Mouse (Mus musculus) forebrain, embryonic 11.5 days (tissue): ENCODE results near the gene Ahcyl1. TPM values are rescaled to one million over a fixed set of nuclear protein-coding genes. Genes with fewer than 3 reads are reported as not detected.

ENCODE experiments used
- ATAC-seq: fragments of 200-750 bp; cut with Nextera tagmentation; replicated peaks from 2 replicates; pipeline ENCODE4 v1.8.0; 2017; ENCODE audit warnings: moderate TSS enrichment; ENCODE audit not compliant: low FRiP score
- DNase-seq: peaks from one replicate; pipeline ENCODE4 v3.0.0-alpha.2; 2017; ENCODE audit warnings: low spot score
- H3K27ac ChIP-seq: fragments of 300-500 bp; sonication (generic); 2 replicates; pipeline ENCODE4 v1.5.1; 2014; ENCODE audit warnings: low read depth, low read length
- H3K27me3 ChIP-seq: fragments of 300-500 bp; sonication (generic); 2 replicates; pipeline ENCODE4 v1.6.1; 2014; ENCODE audit warnings: mild to moderate bottlenecking, low read length, mixed read lengths; ENCODE audit not compliant: control insufficient read depth, insufficient read depth
- H3K36me3 ChIP-seq: fragments of 300-500 bp; sonication (generic); 2 replicates; pipeline ENCODE4 v1.6.1; 2014; ENCODE audit warnings: mild to moderate bottlenecking, low read length, moderate library complexity, mixed read lengths; ENCODE audit not compliant: control insufficient read depth, insufficient read depth
- H3K4me1 ChIP-seq: fragments of 300-500 bp; sonication (generic); replicated peaks from 2 replicates; pipeline ENCODE4 v1.6.1; 2014; ENCODE audit warnings: low read length, mixed read lengths; ENCODE audit not compliant: control insufficient read depth, insufficient read depth
- H3K4me2 ChIP-seq: fragments of 300-500 bp; sonication (generic); 2 replicates; pipeline ENCODE4 v1.6.1; 2014; ENCODE audit warnings: low read depth, mild to moderate bottlenecking, low read length, moderate library complexity, mixed read lengths; ENCODE audit not compliant: severe bottlenecking
- H3K4me3 ChIP-seq: fragments of 300-500 bp; sonication (generic); 2 replicates; pipeline ENCODE4 v1.5.1; 2014; ENCODE audit warnings: low read depth, low read length
- H3K9ac ChIP-seq: fragments of 300-500 bp; sonication (generic); 2 replicates; pipeline ENCODE4 v1.6.1; 2014; ENCODE audit warnings: low read length
- H3K9me3 ChIP-seq: fragments of 300-500 bp; sonication (generic); 2 replicates; pipeline ENCODE4 v1.6.1; 2016; ENCODE audit warnings: low read length, mixed read lengths; ENCODE audit not compliant: control insufficient read depth
- WGBS: fragments of 180-500 bp; shearing (Covaris S2); extraction: QIAGEN DNeasy Blood & Tissue Kit; methylation state at CpG from one replicate; pipeline ENCODE4 v1.1.7; 2014; 5-methylcytosine and 5-hydroxymethylcytosine counted together
- polyA plus RNA-seq: library from polyadenylated mRNA; unstranded; fragments of >200 nt; fragmentation: Nextera tagmentation; extraction: Ambion mirVana; gene quantifications from 2 replicates; pipeline ENCODE4 v1.2.1, GENCODE M21; 2014

The Ahcyl1 gene
- polyA plus RNA-seq, 1 experiment from 2014 or later, result 122 TPM

DNA sequence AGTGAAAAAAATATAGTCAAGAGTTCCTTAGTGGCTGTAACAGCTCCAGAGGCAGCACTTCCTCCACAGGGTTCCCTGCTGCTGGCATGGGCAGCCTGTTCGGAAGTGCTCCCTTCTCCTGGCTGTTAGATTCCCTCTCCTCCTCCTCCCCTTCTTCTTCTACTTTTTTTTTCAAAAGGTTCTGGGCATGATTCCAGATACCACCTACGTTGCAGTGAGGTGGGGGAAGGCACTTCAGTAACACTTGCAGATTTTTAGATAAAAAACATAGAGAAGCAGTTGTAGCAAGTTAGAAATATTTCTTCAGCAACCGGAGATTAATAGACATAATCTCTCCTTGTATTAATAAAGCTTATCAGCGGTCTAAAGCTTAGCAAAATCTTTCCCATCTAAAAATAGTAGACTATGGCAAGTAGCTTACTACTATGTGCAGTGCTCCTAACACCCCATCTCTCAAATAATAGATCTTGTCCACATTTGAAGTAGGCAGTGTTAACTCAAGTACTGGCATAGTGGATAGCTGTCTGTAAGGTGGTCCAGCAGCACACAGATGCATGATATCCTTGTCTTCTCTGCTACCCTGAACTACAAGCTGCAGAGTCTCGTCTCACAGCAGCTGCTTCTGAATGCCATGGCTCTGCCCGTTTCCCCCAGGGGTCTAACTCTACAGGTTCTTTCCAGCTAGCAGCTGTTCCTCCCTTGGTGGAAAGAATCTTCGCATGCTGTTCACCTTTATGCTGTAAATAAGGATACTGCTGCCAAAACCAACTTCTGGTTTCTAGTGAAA is 15.4 kb downstream of the Ahcyl1 start:
- Histone ChIP-seq H3K9ac (no peak overlapping the region), H3K4me2 (no peak overlapping the region), H3K9me3 (no peaks in the 10 kb centered on the region), H3K36me3 (no peaks in the 10 kb centered on the region), H3K27me3 (no peaks in the 10 kb centered on the region), H3K27ac (no peak overlapping the region), H3K4me3 (no peak overlapping the region), H3K4me1 (no peaks in the 10 kb centered on the region)
- ATAC-seq (no peak), DNase-seq (no peak)
- 50% methylated on average over 7 of the region's 7 CpGs for WGBS

DNA sequence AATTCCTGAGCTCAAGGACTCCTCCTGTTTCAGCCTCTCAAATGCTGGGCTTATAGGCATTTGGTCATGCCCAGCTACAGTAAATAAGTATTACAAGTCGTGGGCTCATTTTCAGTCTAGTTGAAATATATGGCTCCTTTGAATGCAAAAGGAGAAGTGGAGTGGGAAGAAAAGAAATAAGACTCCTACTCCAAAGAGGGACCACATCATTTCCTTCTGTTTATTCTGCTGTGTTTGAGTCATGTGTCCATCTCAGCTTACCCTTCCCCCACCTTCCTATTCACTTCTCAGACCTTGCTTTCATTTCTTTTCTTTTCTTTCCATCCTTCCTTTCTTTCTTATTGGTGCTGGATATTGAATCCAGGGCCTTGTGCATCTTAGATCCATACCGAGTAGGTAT is 24.9 kb downstream of the Ahcyl1 start:
- H3K27ac ChIP-seq, result no peak overlapping the region
- H3K4me2 ChIP-seq, result no peak overlapping the region
- WGBS, result 93% methylated on average over 2 of the region's 2 CpGs
- H3K27me3 ChIP-seq, result no peaks in the 10 kb centered on the region
- H3K4me3 ChIP-seq, result no peak overlapping the region
- peaks cover 13% of the 10 kb centered on the region for H3K36me3 ChIP-seq
- DNase-seq (no peak), ATAC-seq (no peak)
- H3K9ac ChIP-seq, result no peak overlapping the region
- H3K9me3 ChIP-seq, result no peaks in the 10 kb centered on the region
- no peaks in the 10 kb centered on the region for H3K4me1 ChIP-seq

DNA sequence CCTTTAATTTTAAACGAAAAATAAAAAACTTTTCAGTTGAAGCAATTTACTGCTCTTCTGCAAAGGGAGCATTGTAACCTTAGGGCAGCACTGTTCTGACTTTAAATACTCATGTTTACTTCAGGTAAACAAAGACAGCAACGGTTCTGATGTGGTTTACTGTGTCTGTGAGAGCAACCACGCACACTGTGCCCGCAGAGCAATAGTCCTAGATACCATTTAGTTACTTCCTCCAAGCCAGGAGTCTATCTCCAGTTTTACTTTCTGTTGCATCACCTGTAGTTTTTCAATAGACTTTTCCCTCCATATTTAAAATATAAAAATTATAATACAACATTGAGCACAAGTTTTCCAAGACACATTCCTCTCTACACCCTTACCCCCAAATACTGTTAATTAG is 25.9 kb downstream of the Ahcyl1 start:
- Histone ChIP-seq H3K36me3 (peaks cover 18% of the 10 kb centered on the region), H3K4me1 (no peaks in the 10 kb centered on the region), H3K27me3 (no peaks in the 10 kb centered on the region), H3K4me3 (no peak overlapping the region), H3K4me2 (no peak overlapping the region), H3K9me3 (no peaks in the 10 kb centered on the region), H3K9ac (no peak overlapping the region), H3K27ac (no peak overlapping the region)
- ATAC-seq, result no peak
- DNase-seq, result no peak
- 90% methylated on average over 4 of the region's 4 CpGs for whole genome bisulfite sequencing

DNA sequence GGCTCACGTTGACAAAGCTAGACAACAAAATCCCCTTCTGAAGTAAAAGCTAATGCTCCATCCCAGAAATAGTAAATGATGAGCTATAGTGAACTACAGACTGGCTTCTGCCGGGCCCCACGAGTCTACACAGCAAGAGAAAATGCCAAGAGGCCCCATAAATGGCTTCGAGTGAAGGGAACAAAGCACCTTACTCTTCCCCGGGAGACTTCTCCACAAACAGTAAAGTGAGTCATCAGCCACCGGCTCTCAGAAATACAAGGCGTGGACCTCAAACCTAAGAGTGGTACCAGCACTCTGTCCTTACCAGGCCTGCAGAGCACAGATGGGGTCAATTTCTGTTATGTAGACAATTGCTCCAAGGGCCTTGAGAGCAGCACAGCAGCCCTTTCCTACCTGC is 27.6 kb downstream of the Ahcyl1 start:
- Histone ChIP-seq H3K9me3 (no peaks in the 10 kb centered on the region), H3K4me2 (no peak overlapping the region), H3K9ac (no peak overlapping the region), H3K4me3 (no peak overlapping the region), H3K27me3 (no peaks in the 10 kb centered on the region), H3K27ac (no peak overlapping the region), H3K4me1 (no peaks in the 10 kb centered on the region), H3K36me3 (peaks cover 18% of the 10 kb centered on the region)
- no peak for ATAC-seq
- no peak for DNase-seq
- WGBS, result 93% methylated on average over 7 of the region's 7 CpGs

DNA sequence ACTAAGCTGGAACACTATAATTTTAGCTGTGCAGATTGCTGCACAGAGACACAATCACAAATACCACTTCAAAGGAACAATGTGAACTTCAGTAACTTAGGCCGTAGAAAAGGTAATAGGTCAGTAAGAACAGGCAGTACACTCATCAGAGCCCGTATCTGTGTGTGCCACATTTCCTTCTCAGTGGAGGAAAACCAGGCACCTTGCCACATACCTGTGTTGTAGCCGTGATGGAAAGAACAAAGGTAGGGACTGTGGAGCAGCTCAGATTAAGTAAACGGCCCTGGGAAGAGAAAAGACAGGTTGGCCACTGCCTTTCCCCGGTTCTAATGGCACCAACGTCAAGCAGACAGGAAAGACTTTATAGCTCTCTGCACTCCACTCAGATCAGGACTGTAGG is 28.9 kb downstream of the Ahcyl1 start:
- Histone ChIP-seq H3K9me3 (no peaks in the 10 kb centered on the region), H3K27ac (no peak overlapping the region), H3K4me3 (no peak overlapping the region), H3K36me3 (peaks cover 21% of the 10 kb centered on the region), H3K27me3 (no peaks in the 10 kb centered on the region), H3K4me1 (no peaks in the 10 kb centered on the region), H3K9ac (no peak overlapping the region), H3K4me2 (no peak overlapping the region)
- 90% methylated on average over 6 of the region's 6 CpGs for WGBS
- DNase-seq, result no peak
- no peak for ATAC-seq

DNA sequence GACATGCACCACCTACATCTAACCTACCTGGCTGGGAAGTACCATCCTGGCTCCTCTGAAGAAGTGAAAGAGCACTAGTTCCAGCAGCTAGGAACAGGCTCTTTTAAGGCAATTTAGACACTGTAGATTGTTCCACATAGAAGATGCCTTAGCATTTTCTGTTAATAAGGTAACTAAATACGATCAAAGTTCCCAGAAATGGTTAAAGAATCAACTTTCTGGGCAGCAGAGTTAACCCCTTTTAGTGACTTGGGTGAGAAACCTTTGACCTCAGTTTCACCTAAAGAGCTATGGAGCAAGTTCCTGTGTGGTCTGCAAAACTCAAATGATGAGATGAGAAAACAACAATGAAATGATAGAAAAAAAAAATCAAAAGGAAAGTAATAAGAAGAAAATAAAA is 31.7 kb downstream of the Ahcyl1 start:
- no peak for ATAC-seq
- Histone ChIP-seq H3K9me3 (no peaks in the 10 kb centered on the region), H3K4me3 (no peak overlapping the region), H3K36me3 (peaks cover 27% of the 10 kb centered on the region), H3K27ac (no peak overlapping the region), H3K4me1 (no peaks in the 10 kb centered on the region), H3K9ac (no peak overlapping the region), H3K4me2 (no peak overlapping the region), H3K27me3 (no peaks in the 10 kb centered on the region)
- no peak for DNase-seq
- WGBS, result 93% methylated on average over 1 of the region's 1 CpGs

DNA sequence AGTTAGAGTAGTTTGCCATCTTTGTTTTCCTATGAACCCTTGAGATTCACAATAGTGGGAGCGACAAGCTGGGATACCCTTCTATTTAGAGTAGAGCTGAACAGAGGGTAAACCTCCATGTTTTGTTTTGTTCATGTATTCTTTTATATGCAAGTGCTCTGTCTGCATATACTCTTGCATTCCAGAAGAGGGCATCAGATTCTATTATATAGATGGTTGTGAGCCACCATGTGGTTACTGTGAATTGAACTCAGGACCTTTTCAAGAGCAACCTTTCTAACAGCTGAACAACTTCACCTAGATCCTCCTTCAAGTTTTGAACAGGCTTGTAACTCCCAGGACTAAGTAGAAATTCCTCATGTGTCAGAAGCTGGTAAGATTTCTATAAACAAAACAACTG is 37.4 kb downstream of the Ahcyl1 start:
- Histone ChIP-seq H3K27ac (no peak overlapping the region), H3K9me3 (no peaks in the 10 kb centered on the region), H3K4me1 (no peaks in the 10 kb centered on the region), H3K4me3 (no peak overlapping the region), H3K36me3 (peaks cover 9% of the 10 kb centered on the region; the same call in 1 of the 2 replicates), H3K4me2 (no peak overlapping the region), H3K27me3 (no peaks in the 10 kb centered on the region), H3K9ac (no peak overlapping the region)
- WGBS, result 88% methylated on average over 1 of the region's 1 CpGs
- DNase-seq, result no peak
- no peak for ATAC-seq

DNA sequence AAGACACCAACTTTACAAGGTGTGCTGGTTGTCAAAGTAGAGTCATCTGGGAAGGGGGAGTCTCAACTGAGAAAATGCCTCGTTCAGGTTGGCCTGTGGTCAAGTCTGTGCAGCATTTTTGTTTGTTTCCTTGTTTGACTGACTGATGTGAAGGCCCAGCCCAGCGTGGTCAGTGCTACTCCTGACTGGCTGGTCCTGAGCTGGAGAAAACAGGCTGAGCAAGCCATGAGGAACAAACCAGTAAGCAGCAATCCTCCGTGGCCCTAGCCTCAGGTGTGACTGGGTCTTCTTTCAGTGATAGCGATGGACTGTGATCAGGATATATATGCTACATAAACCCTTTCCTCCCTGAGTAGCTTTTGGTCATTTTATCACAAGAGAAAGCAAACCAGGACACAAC is 39.5 kb downstream of the Ahcyl1 start:
- Histone ChIP-seq H3K36me3 (peaks cover 6% of the 10 kb centered on the region; the same call in 1 of the 2 replicates), H3K27me3 (no peaks in the 10 kb centered on the region), H3K4me1 (no peaks in the 10 kb centered on the region), H3K9me3 (no peaks in the 10 kb centered on the region), H3K9ac (no peak overlapping the region), H3K27ac (no peak overlapping the region), H3K4me3 (no peak overlapping the region), H3K4me2 (no peak overlapping the region)
- WGBS, result 83% methylated on average over 4 of the region's 4 CpGs
- ATAC-seq (no peak; the same call in 1 of the 2 replicates), DNase-seq (no peak)

DNA sequence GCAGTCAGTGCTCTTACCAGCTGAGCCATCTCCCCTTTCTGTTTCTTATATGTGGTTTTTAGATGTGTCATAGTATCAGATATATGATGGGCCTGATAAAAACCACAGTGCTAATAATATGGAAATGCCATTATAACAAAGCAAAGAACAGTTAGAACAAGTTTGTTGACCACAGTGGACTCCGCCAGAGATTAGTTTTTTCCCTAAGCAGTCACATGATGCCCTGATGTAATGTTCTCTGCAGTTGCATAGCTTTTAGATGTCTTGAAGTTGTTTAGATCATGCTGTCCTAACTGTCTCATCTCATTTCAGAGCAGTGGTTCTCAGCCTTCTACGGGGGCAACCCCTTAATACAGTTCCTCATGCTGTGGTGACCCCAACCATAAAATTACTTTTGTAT is 40.2 kb downstream of the Ahcyl1 start:
- H3K4me2 ChIP-seq, result no peak overlapping the region
- ATAC-seq (no peak), DNase-seq (no peak)
- WGBS, result 91% methylated on average over 2 of the region's 2 CpGs
- no peaks in the 10 kb centered on the region for H3K27me3 ChIP-seq
- no peak overlapping the region for H3K4me3 ChIP-seq
- H3K36me3 ChIP-seq, result peaks cover 6% of the 10 kb centered on the region; the same call in 1 of the 2 replicates
- H3K9ac ChIP-seq, result no peak overlapping the region
- no peaks in the 10 kb centered on the region for H3K9me3 ChIP-seq
- no peak overlapping the region for H3K27ac ChIP-seq
- H3K4me1 ChIP-seq, result no peaks in the 10 kb centered on the region
